Mouse (Mus musculus) right cerebral cortex, postnatal 10 days (tissue): ENCODE data around the gene G6pd2.

Source experiments
- DNase-seq, 2 experiments: peaks; one replicate each; pipeline ENCODE4 v3.0.0; 2021; ENCODE audit warnings: low spot score in 2 of 2

G6pd2 gene

GRCm38 (mm10) chr5:61808516-61808915 is at the start of gene G6pd2:
Gene G6pd2, plus strand, starts transcription at chr5:61808816.
- DNase-seq: no peak

GRCm38 (mm10) chr5:61764214-61764613 is 44.4 kb upstream of the G6pd2 start:
- no peak for DNase-seq

GRCm38 (mm10) chr5:61832935-61833551 is 24.4 kb downstream of the G6pd2 start:
- DNase-seq: no peak

GRCm38 (mm10) chr5:61843891-61844290 is 35.3 kb downstream of the G6pd2 start:
- DNase-seq: no peak
